Mouse (Mus musculus) small intestine, adult 2 months (tissue): ENCODE results near the gene Pfkfb3. TPM values are rescaled to one million over a fixed set of nuclear protein-coding genes. Genes with fewer than 3 reads are reported as not detected.
A peak's percentile ranks its signal among the peaks of the same experiment; 100 is the strongest.

ENCODE experiments used
- H3K27ac ChIP-seq: fragments of 200-500 bp; 2 replicates; pipeline ENCODE4 v1.5.1; 2012; ENCODE audit warnings: low read depth, low read length, control low read depth, inconsistent platforms; ENCODE audit not compliant: insufficient read depth
- H3K27me3 ChIP-seq: fragments of 200-500 bp; 2 replicates; pipeline ENCODE4 v1.6.1; 2012; ENCODE audit warnings: mild to moderate bottlenecking, moderate library complexity, low read length, inconsistent platforms; ENCODE audit not compliant: control insufficient read depth, insufficient read depth
- H3K36me3 ChIP-seq: fragments of 200-500 bp; 2 replicates; pipeline ENCODE4 v1.6.1; 2012; ENCODE audit warnings: mild to moderate bottlenecking, low read length, control low read depth, inconsistent platforms; ENCODE audit not compliant: control insufficient read depth, insufficient read depth
- H3K4me1 ChIP-seq: fragments of 200-500 bp; 2 replicates; pipeline ENCODE4 v1.6.1; 2012; ENCODE audit warnings: low read length, inconsistent platforms, mixed read lengths; ENCODE audit not compliant: control insufficient read depth, insufficient read depth, insufficient read length
- H3K4me3 ChIP-seq: fragments of 200-500 bp; 2 replicates; pipeline ENCODE4 v1.5.1; 2012; ENCODE audit warnings: low read depth, mild to moderate bottlenecking, control low read depth, inconsistent platforms, low read length, moderate library complexity
- CTCF ChIP-seq: fragments of 200-500 bp; IDR thresholded peaks from 2 replicates; pipeline ENCODE4 v1.5.1; 2012; ENCODE audit warnings: low read depth, mild to moderate bottlenecking, control low read depth, inconsistent platforms, low read length, moderate library complexity, mixed read lengths; ENCODE audit not compliant: insufficient replicate concordance, insufficient read length; ENCODE audit errors: extremely low read depth
- POLR2A ChIP-seq: fragments of 200-500 bp; IDR thresholded peaks from 2 replicates; pipeline ENCODE4 v1.6.1; 2012; ENCODE audit warnings: low read depth, mild to moderate bottlenecking, control low read depth, inconsistent platforms, low read length, moderate library complexity
- WGBS: fragments of 180-500 bp; shearing (Covaris S2); methylation state at CpG from one replicate; pipeline ENCODE4 v1.1.7; 2018; 5-methylcytosine and 5-hydroxymethylcytosine counted together
- polyA plus RNA-seq: library from polyadenylated mRNA; depleted of rRNA; stranded (reverse); fragments of >200 nt; gene quantifications from 2 replicates; pipeline ENCODE4 v1.2.3, GENCODE M21; 2012

The Pfkfb3 gene
- polyA plus RNA-seq, 1 experiment = 15.5 TPM

DNA sequence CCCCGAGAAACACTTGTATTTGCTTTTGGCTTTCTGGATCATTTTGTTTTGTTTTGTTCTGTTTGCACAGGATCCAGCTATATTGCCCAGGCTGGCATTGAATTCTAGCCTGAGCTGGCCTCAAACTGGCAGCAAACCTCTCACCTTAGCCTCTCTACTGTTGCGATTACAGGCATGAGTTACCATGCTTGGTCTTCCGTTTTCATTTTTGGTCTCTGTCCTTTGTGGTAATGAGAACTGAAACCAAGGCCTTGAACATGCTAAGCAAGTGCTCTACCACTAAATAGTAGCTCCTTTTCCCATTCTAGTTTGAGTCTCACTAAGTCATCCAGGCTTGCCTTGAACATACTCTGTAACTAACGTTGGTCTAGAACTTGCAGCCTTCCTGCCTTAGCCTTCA lies 63.3 kb downstream of the Pfkfb3 start:
- TF ChIP-seq CTCF = no peak
- TF ChIP-seq POLR2A = no peak
- WGBS = 77% methylated on average over 4 of the region's 4 CpGs
- H3K27ac ChIP-seq = peak overlapping the region; percentile 20; the same call in 1 of the 2 replicates
- peaks cover 55% of the 10 kb centered on the region for H3K36me3 ChIP-seq
- no peaks in the 10 kb centered on the region for H3K27me3 ChIP-seq
- no peak overlapping the region for H3K4me3 ChIP-seq
- H3K4me1 ChIP-seq = peaks cover 2% of the 10 kb centered on the region; the same call in 1 of the 2 replicates

DNA sequence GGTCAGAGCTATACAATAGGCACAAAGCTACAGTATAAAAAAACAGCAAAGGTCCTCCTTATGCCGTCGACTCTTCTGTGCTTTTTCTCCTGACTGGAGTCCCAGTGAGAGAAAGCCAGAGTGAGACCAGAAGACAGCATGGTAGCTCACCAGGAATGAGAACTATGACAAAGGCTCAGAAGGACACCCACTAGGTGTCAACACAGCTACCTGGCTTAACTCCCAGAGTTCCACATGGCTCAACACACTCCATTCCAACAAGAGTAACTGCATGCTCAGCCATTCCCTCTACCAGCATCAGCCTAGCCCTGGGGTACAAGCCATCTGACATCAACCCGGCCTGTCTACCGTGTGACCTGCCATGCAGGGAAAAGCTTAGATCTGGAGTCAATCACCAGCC lies 70.7 kb downstream of the Pfkfb3 start:
- no peak overlapping the region for H3K27ac ChIP-seq
- TF ChIP-seq CTCF (no peak), POLR2A (no peak)

DNA sequence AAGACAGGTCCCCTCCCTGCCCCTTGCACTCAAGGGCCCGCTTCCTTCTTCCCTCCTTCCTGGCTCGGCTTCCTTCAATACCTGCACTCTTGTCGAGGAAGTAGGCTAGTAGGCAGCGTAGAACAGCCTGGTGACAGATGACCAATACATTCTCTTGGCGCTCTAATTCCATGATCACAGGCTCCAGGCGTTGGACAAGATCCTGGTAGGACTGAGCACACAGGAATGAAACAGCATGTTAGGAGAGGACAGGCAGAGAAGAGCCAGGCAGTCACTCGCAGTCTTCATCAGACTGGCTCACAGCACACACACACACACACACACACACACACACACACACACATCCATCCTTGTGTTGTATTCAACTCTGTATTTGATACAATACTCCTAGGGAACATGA lies 71.5 kb downstream of the Pfkfb3 start:
- Histone ChIP-seq H3K36me3 (peaks cover 80% of the 10 kb centered on the region), H3K4me3 (no peak overlapping the region), H3K4me1 (no peaks in the 10 kb centered on the region), H3K27ac (no peak overlapping the region), H3K27me3 (no peaks in the 10 kb centered on the region)
- no peak for TF ChIP-seq POLR2A
- no peak for TF ChIP-seq CTCF
- WGBS = 89% methylated on average over 7 of the region's 7 CpGs

More for the DNA sequence above, 70.7 kb downstream of the Pfkfb3 start:
- H3K4me3 ChIP-seq = no peak overlapping the region
- H3K4me1 ChIP-seq = no peaks in the 10 kb centered on the region
- peaks cover 78% of the 10 kb centered on the region for H3K36me3 ChIP-seq
- no peaks in the 10 kb centered on the region for H3K27me3 ChIP-seq
- 91% methylated on average over 4 of the region's 4 CpGs for WGBS

- H3K27me3 ChIP-seq = no peaks in the 10 kb centered on the region
- H3K4me1 ChIP-seq = no peaks in the 10 kb centered on the region
- TF ChIP-seq POLR2A (no peak), CTCF (no peak)
- H3K4me3 ChIP-seq = no peak overlapping the region
- H3K36me3 ChIP-seq = peaks cover 72% of the 10 kb centered on the region
- no peak overlapping the region for H3K27ac ChIP-seq
- 31% methylated on average over 2 of the region's 2 CpGs for WGBS
Measured at GRCm38 (mm10) chr2:11478960-11479359, 74.9 kb downstream of the Pfkfb3 start.

- peaks cover 61% of the 10 kb centered on the region for H3K36me3 ChIP-seq
- TF ChIP-seq POLR2A (no peak), CTCF (no peak)
- no peaks in the 10 kb centered on the region for H3K4me1 ChIP-seq
- H3K27me3 ChIP-seq = no peaks in the 10 kb centered on the region
- H3K4me3 ChIP-seq = no peak overlapping the region
- whole genome bisulfite sequencing = 96% methylated on average over 7 of the region's 7 CpGs
- H3K27ac ChIP-seq = no peak overlapping the region
Measured at GRCm38 (mm10) chr2:11475316-11475715, 78.6 kb downstream of the Pfkfb3 start.

DNA sequence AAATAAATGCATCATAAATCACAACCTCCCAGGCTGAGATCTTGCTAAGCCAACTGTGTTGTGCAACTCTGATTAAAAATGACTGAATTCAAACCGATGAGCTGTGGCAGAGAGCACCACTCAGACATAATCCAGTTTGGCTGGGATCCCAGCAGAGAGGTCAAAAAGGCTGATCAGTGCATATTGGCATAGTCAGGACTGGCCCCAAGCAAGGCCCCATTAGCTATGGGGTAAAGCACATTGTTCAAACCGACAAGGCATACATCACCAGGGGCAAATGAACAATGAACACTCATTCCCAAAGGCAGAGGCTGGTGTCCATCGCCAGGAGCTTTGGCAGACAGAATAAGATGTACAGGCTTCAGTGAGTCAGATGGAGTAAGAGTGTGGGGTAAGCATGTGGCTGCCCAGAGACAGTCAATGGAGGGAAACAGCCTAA lies 89.2 kb downstream of the Pfkfb3 start:
- WGBS = 58% methylated on average over 3 of the region's 3 CpGs
- H3K27ac ChIP-seq = no peak overlapping the region

GRCm38 (mm10) chr2:11460976-11461375 lies 92.9 kb downstream of the Pfkfb3 start:
- Histone ChIP-seq H3K4me3 (no peak overlapping the region), H3K27me3 (no peaks in the 10 kb centered on the region), H3K36me3 (no peaks in the 10 kb centered on the region), H3K4me1 (no peaks in the 10 kb centered on the region), H3K27ac (no peak overlapping the region)
- no peak for TF ChIP-seq POLR2A
- TF ChIP-seq CTCF = no peak
- 67% methylated on average over 3 of the region's 3 CpGs for WGBS

More for the DNA sequence above, 89.2 kb downstream of the Pfkfb3 start:
- Histone ChIP-seq H3K27me3 (no peaks in the 10 kb centered on the region), H3K4me3 (no peak overlapping the region), H3K4me1 (no peaks in the 10 kb centered on the region), H3K36me3 (no peaks in the 10 kb centered on the region)
- TF ChIP-seq CTCF (no peak), POLR2A (no peak)
